Mouse (Mus musculus): ENCODE data around the gene Mprip. TPM values are rescaled to one million over a fixed set of nuclear protein-coding genes. Genes with fewer than 3 reads are reported as not detected.

Gene Mprip
- polyA plus RNA-seq, 1 experiment from 2014 or later = 64.7 TPM

- Histone ChIP-seq H3K4me1 (ENCODE audit: control insufficient read depth in 2 of 2, insufficient read depth in 2 of 2, low read length in 2 of 2) (peaks cover 5 to 8% of the 10 kb centered on the region in 2 experiments; a peak in 3 of 4 replicates), H3K27me3 (ENCODE audit: control insufficient read depth, insufficient read depth, low read length) (no peaks in the 10 kb centered on the region), H3K4me3 (ENCODE audit: control insufficient read depth in 1 of 2, insufficient read depth in 1 of 2, low read depth in 1 of 2, low read length in 2 of 2) (no peak overlapping the region), H3K4me2 (ENCODE audit: low read length) (no peak overlapping the region), H3K9me3 (ENCODE audit: control insufficient read depth, low read length) (no peaks in the 10 kb centered on the region), H3K27ac (replicated peaks in 1 of 2; ENCODE audit: control insufficient read depth in 1 of 2, insufficient read depth in 1 of 2, low read depth in 2 of 2, low read length in 2 of 2) (no peak overlapping the region), H3K9ac (ENCODE audit: low read length) (no peak overlapping the region), H3K36me3 (ENCODE audit: control insufficient read depth, insufficient read depth, low read length) (peaks cover 78% of the 10 kb centered on the region)
- ATAC-seq (ENCODE audit: insufficient number of reproducible peaks, insufficient read depth, low FRiP score, low read depth) = no peak
- WGBS = 95% methylated on average over 1 of the region's 1 CpGs
Measured at GRCm38 (mm10) chr11:59805256-59805655, 144.2 kb downstream of the Mprip start.

GRCm38 (mm10) chr11:59805656-59806055 is 144.6 kb downstream of the Mprip start:
- peaks cover 74% of the 10 kb centered on the region for H3K36me3 ChIP-seq (ENCODE audit: control insufficient read depth, insufficient read depth, low read length)
- no peak overlapping the region for H3K4me2 ChIP-seq (ENCODE audit: low read length)
- H3K27ac ChIP-seq (replicated peaks in 1 of 2; ENCODE audit: control insufficient read depth in 1 of 2, insufficient read depth in 1 of 2, low read depth in 2 of 2, low read length in 2 of 2) = no peak overlapping the region
- peaks cover 5 to 8% of the 10 kb centered on the region in 2 experiments; a peak in 3 of 4 replicates for H3K4me1 ChIP-seq (ENCODE audit: control insufficient read depth in 2 of 2, insufficient read depth in 2 of 2, low read length in 2 of 2)
- no peaks in the 10 kb centered on the region for H3K9me3 ChIP-seq (ENCODE audit: control insufficient read depth, low read length)
- H3K4me3 ChIP-seq (ENCODE audit: control insufficient read depth in 1 of 2, insufficient read depth in 1 of 2, low read depth in 1 of 2, low read length in 2 of 2) = no peak overlapping the region
- ATAC-seq (ENCODE audit: insufficient number of reproducible peaks, insufficient read depth, low FRiP score, low read depth) = no peak
- 86% methylated on average over 2 of the region's 2 CpGs for WGBS
- no peaks in the 10 kb centered on the region for H3K27me3 ChIP-seq (ENCODE audit: control insufficient read depth, insufficient read depth, low read length)
- H3K9ac ChIP-seq (ENCODE audit: low read length) = no peak overlapping the region

GRCm38 (mm10) chr11:59808170-59808960 is 147.3 kb downstream of the Mprip start:
- peaks cover 47% of the 10 kb centered on the region for H3K36me3 ChIP-seq (ENCODE audit: control insufficient read depth, insufficient read depth, low read length)
- no peak for ATAC-seq (ENCODE audit: insufficient number of reproducible peaks, insufficient read depth, low FRiP score, low read depth)
- H3K4me1 ChIP-seq (ENCODE audit: control insufficient read depth in 2 of 2, insufficient read depth in 2 of 2, low read length in 2 of 2) = peaks cover 5 to 13% of the 10 kb centered on the region in 2 experiments; a peak in 3 of 4 replicates
- peak overlapping the region; percentile 59 to 69 for H3K4me3 ChIP-seq (ENCODE audit: control insufficient read depth in 1 of 2, insufficient read depth in 1 of 2, low read depth in 1 of 2, low read length in 2 of 2)
- peak overlapping the region; percentile 81 for H3K4me2 ChIP-seq (ENCODE audit: low read length)
- H3K27me3 ChIP-seq (ENCODE audit: control insufficient read depth, insufficient read depth, low read length) = no peaks in the 10 kb centered on the region
- no peaks in the 10 kb centered on the region for H3K9me3 ChIP-seq (ENCODE audit: control insufficient read depth, low read length)
- 62% methylated on average over 14 of the region's 14 CpGs for WGBS
- peak overlapping the region; percentile 89 for H3K9ac ChIP-seq (ENCODE audit: low read length)
- H3K27ac ChIP-seq (replicated peaks in 1 of 2; ENCODE audit: control insufficient read depth in 1 of 2, insufficient read depth in 1 of 2, low read depth in 2 of 2, low read length in 2 of 2) = peak overlapping the region; percentile 96

DNA sequence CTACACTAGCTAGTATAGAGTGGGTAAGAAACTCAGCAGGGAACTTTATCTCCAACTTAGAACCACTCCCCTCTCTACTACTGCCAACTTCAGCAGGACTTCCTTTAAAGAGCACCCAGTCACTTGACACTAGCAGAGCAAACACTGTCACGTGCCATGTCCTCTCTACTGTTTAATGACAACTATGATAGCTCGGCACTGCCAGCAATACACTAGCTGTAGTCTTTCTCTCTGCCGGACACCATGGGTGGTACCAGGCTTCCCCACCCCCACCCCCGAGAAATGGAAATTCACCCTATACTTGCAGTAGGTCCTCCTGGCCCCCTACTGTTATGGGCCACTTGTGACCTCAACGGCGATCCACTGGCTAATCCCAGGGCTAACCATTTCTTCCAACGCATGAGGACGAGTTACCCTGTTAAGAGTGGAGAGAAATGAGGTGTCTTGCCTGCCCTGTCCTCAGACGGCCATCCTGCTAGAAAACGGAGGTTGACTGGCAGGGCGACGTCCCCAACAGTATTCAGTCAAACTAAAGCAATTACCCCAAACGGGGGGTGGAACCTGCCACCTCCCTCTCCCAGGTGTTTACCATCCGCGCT is 148.1 kb downstream of the Mprip start:
- H3K4me3 ChIP-seq (ENCODE audit: control insufficient read depth in 1 of 2, insufficient read depth in 1 of 2, low read depth in 1 of 2, low read length in 2 of 2) = peak overlapping the region; percentile 59 to 69
- peak overlapping the region; percentile 96 for H3K27ac ChIP-seq (replicated peaks in 1 of 2; ENCODE audit: control insufficient read depth in 1 of 2, insufficient read depth in 1 of 2, low read depth in 2 of 2, low read length in 2 of 2)
- under 1% methylated on average over 15 of the region's 15 CpGs for WGBS
- peak; percentile 65 for ATAC-seq (ENCODE audit: insufficient number of reproducible peaks, insufficient read depth, low FRiP score, low read depth)
- peak overlapping the region; percentile 89 for H3K9ac ChIP-seq (ENCODE audit: low read length)
- no peaks in the 10 kb centered on the region for H3K9me3 ChIP-seq (ENCODE audit: control insufficient read depth, low read length)
- no peaks in the 10 kb centered on the region for H3K27me3 ChIP-seq (ENCODE audit: control insufficient read depth, insufficient read depth, low read length)
- H3K4me1 ChIP-seq (ENCODE audit: control insufficient read depth in 2 of 2, insufficient read depth in 2 of 2, low read length in 2 of 2) = peaks cover 5 to 13% of the 10 kb centered on the region in 2 experiments; a peak in 3 of 4 replicates
- peaks cover 39% of the 10 kb centered on the region for H3K36me3 ChIP-seq (ENCODE audit: control insufficient read depth, insufficient read depth, low read length)
- peak overlapping the region; percentile 81 for H3K4me2 ChIP-seq (ENCODE audit: low read length)

GRCm38 (mm10) chr11:59809670-59810474 is 148.8 kb downstream of the Mprip start, which contains the start of gene Flcn:
Flcn (minus strand) TSS chr11:59810016.
- H3K4me1 ChIP-seq (ENCODE audit: control insufficient read depth in 2 of 2, insufficient read depth in 2 of 2, low read length in 2 of 2) = peaks cover 5 to 13% of the 10 kb centered on the region in 2 experiments; a peak in 3 of 4 replicates
- WGBS = under 1% methylated on average over 52 of the region's 52 CpGs
- peak within 1 kb of the TSS; percentile 81 for H3K4me2 ChIP-seq (ENCODE audit: low read length)
- ATAC-seq (ENCODE audit: insufficient number of reproducible peaks, insufficient read depth, low FRiP score, low read depth) = peak; percentile 91
- no peaks in the 10 kb centered on the region for H3K27me3 ChIP-seq (ENCODE audit: control insufficient read depth, insufficient read depth, low read length)
- H3K36me3 ChIP-seq (ENCODE audit: control insufficient read depth, insufficient read depth, low read length) = peaks cover 32% of the 10 kb centered on the region
- H3K9me3 ChIP-seq (ENCODE audit: control insufficient read depth, low read length) = no peaks in the 10 kb centered on the region
- H3K4me3 ChIP-seq (ENCODE audit: control insufficient read depth in 1 of 2, insufficient read depth in 1 of 2, low read depth in 1 of 2, low read length in 2 of 2) = peak within 1 kb of the TSS; percentile 59 to 69
- peak within 1 kb of the TSS; percentile 89 for H3K9ac ChIP-seq (ENCODE audit: low read length)
- H3K27ac ChIP-seq (replicated peaks in 1 of 2; ENCODE audit: control insufficient read depth in 1 of 2, insufficient read depth in 1 of 2, low read depth in 2 of 2, low read length in 2 of 2) = peak within 1 kb of the TSS; percentile 96

DNA sequence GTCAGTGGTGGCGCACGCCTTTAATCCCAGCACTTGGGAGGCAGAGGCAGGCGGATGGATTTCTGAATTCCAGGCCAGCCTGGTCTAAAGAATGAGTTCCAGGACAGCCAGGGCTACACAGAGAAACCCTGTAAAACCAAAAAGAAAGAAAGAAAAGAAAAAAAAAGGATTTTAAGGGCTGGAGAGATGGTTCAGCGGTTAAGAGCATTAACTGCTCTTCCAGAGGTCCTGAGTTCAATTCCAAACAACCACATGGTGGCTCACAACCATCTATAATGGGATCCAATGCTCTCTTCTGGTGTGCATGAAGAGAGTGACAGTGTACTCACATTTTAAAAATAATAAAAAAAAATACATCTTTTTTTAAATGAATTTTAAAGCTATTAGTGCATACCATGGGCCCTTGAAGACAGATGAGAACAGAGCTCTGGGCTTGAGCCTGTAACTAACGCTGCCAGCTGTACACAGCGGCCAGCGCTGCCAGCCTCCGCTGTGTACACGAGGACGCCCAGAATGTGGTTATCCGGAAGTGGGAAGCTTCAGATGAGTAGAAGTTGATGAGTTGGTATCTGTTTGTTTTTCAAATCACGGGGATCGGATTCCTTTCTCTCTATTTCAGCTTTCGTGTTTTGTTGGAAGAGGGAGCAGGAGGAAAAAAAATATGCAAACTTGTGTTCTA is 149.5 kb downstream of the Mprip start:
- peaks cover 5 to 13% of the 10 kb centered on the region in 2 experiments; a peak in 3 of 4 replicates for H3K4me1 ChIP-seq (ENCODE audit: control insufficient read depth in 2 of 2, insufficient read depth in 2 of 2, low read length in 2 of 2)
- peak overlapping the region; percentile 59 to 69 for H3K4me3 ChIP-seq (ENCODE audit: control insufficient read depth in 1 of 2, insufficient read depth in 1 of 2, low read depth in 1 of 2, low read length in 2 of 2)
- 57% methylated on average over 14 of the region's 14 CpGs for WGBS
- ATAC-seq (ENCODE audit: insufficient number of reproducible peaks, insufficient read depth, low FRiP score, low read depth) = no peak
- peak overlapping the region; percentile 89 for H3K9ac ChIP-seq (ENCODE audit: low read length)
- peak overlapping the region; percentile 81 for H3K4me2 ChIP-seq (ENCODE audit: low read length)
- H3K9me3 ChIP-seq (ENCODE audit: control insufficient read depth, low read length) = no peaks in the 10 kb centered on the region
- H3K27ac ChIP-seq (replicated peaks in 1 of 2; ENCODE audit: control insufficient read depth in 1 of 2, insufficient read depth in 1 of 2, low read depth in 2 of 2, low read length in 2 of 2) = peak overlapping the region; percentile 96
- H3K27me3 ChIP-seq (ENCODE audit: control insufficient read depth, insufficient read depth, low read length) = no peaks in the 10 kb centered on the region
- H3K36me3 ChIP-seq (ENCODE audit: control insufficient read depth, insufficient read depth, low read length) = peaks cover 24% of the 10 kb centered on the region

DNA sequence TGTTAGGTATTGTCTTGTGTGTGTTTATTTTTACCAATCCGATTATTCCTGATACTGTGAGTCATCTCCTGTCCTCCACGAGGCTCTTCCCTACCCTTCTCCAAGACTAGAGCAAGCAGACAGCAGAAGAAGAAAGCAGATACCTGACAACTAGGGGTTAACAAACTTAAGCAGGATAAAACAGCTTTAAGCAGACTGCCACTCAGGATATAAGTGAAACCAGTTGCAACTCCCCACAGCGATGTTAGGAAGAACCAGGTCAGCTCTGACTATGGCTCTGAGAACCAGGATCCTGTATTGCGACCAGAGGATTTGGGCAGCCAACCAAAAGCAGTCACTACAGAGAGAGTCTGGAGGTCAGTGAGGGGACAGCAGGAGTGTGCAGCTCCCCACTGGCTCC is 150.1 kb downstream of the Mprip start:
- 46% methylated on average over 4 of the region's 4 CpGs for WGBS
- H3K9ac ChIP-seq (ENCODE audit: low read length) = peak overlapping the region; percentile 46; the same call in 1 of the 2 replicates
- no peak overlapping the region for H3K4me3 ChIP-seq (ENCODE audit: control insufficient read depth in 1 of 2, insufficient read depth in 1 of 2, low read depth in 1 of 2, low read length in 2 of 2)
- no peak overlapping the region; the same call in 1 of the 2 replicates for H3K4me2 ChIP-seq (ENCODE audit: low read length)
- H3K27ac ChIP-seq (replicated peaks in 1 of 2; ENCODE audit: control insufficient read depth in 1 of 2, insufficient read depth in 1 of 2, low read depth in 2 of 2, low read length in 2 of 2) = no peak overlapping the region
- H3K4me1 ChIP-seq (ENCODE audit: control insufficient read depth in 2 of 2, insufficient read depth in 2 of 2, low read length in 2 of 2) = peaks cover 5 to 13% of the 10 kb centered on the region in 2 experiments; a peak in 3 of 4 replicates
- no peaks in the 10 kb centered on the region for H3K27me3 ChIP-seq (ENCODE audit: control insufficient read depth, insufficient read depth, low read length)
- ATAC-seq (ENCODE audit: insufficient number of reproducible peaks, insufficient read depth, low FRiP score, low read depth) = no peak
- H3K9me3 ChIP-seq (ENCODE audit: control insufficient read depth, low read length) = no peaks in the 10 kb centered on the region
- peaks cover 23% of the 10 kb centered on the region for H3K36me3 ChIP-seq (ENCODE audit: control insufficient read depth, insufficient read depth, low read length)
